Mouse (Mus musculus): ENCODE results near the gene Ccser1.
"Not testable (repeated sequence)": the region's sequence is repeated elsewhere in the genome, so short reads cannot be mapped to it uniquely, and the experiment has no call there.

Gene Ccser1

GRCm38 (mm10) chr6:61217717-61218116 lies 37.6 kb downstream of the Ccser1 start:
- no peak for ATAC-seq (ENCODE audit: insufficient number of reproducible peaks, low FRiP score, low TSS enrichment)

DNA sequence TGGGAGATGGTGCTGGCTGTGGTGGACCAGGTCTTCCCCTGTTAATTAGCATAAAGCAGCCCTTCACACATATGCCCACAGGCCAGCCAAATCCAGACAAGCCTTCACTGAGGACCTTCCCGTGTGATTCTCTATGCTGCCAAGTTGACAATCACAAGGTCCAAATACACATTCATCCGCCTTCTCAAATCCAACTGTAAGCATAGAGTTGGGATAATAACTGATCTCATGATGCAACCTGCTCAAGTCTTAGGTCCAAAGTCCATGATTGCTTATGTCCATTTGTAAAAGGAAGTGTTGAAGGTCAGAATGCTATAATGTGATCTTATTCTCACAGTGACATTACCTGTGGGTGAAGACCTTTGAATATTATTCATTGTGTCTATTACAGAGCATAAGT lies 43.4 kb downstream of the Ccser1 start:
- no peak for ATAC-seq (ENCODE audit: insufficient number of reproducible peaks, low FRiP score, low TSS enrichment)

DNA sequence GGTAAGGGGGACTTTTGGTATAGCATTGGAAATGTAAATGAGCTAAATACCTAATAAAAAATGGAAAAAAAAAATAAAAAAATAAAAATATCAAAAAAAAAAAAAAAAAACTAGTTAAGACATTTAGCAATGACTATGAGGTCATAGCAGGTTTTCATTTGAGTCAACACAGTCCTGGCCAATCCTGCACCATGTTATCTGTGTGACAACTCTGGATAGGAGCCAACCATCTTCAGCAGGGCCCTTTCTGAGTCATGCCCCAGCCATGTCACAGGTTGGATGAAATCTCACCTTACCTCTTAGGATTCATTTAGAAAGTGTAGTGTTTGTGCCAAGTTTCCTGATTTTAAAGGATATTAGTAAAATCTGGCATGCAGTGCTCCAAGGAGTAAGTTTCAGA lies 45.2 kb downstream of the Ccser1 start:
- ATAC-seq (ENCODE audit: insufficient number of reproducible peaks, low FRiP score, low TSS enrichment): no peak

- no peak for ATAC-seq (ENCODE audit: insufficient number of reproducible peaks, low FRiP score, low TSS enrichment)
These were observed 50.1 kb downstream of the Ccser1 start for GRCm38 (mm10) chr6:61230058-61230718.

DNA sequence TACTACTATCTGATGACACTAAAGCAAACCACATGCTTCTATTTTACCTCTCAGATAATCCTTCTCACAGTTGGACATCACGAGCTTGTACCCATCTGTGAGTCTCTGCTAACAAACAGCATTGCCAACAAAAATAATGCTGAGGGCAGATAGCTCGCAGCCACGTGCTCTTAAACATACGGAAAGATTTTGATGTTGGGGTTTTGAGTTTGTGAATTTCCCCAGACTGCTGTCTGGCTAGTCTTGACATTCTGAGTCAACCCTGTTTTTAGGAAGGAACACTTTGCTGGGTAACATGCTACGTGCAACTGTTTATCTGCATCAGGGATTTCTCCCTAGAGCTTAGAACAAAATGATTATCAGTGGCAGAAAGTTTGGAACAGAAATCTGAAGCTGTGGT lies 52.9 kb downstream of the Ccser1 start:
- ATAC-seq (ENCODE audit: insufficient number of reproducible peaks, low FRiP score, low TSS enrichment): no peak

DNA sequence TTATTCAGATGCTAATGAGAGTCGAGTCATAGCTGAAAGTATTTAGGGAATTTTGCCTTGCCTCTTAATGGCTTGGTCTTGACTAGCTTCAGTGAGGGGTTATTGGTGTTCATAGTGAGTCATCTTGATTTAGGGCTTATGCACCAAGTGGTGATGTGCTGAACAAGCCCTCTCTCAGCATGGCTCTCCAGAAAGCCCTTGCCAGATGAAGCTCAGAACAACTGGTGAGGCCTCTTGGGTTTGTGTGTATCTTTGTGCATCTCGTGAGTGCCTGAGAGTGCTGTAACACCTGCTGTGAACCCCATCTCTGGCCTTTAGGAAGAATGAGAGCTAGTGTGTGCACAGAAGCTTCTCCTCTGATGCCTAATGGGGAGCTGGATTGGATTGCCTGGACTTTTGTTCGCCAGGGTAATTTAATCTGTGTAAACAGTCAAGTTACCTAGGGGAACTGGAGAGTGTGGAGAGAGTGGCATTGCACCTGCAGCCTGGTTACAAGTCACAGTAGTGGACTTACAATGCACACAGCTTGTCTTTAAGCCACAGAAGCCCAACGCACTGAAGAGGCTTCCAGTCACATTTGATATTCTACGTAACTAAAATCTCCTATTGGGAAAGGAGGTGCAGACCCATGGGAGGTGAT lies 53.5 kb downstream of the Ccser1 start:
- no peak for ATAC-seq (ENCODE audit: insufficient number of reproducible peaks, low FRiP score, low TSS enrichment)

- no peak for ATAC-seq (ENCODE audit: insufficient number of reproducible peaks, low FRiP score, low TSS enrichment)
These were observed 60.5 kb downstream of the Ccser1 start for GRCm38 (mm10) chr6:61240618-61241017.

DNA sequence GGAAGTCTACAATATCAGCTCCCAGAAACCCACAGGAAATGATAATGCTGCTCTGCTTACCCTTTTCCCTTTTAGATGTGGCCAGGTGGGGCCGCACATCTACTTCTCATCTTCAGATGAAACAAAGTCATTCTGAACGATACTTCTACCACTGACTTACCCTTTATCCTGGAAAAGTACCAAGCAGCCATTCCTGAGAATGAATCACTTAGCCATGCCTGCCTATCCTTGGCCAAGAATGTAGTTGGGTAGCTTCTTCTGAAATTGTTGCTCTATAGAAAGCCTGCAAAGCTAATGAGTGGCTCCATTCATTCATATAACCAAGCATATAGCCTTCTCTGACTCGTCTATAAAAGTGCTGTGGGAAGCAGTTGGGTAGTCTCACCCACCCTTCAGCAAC lies 62.4 kb downstream of the Ccser1 start:
- ATAC-seq (ENCODE audit: insufficient number of reproducible peaks, low FRiP score, low TSS enrichment): no peak

- no peak for ATAC-seq (ENCODE audit: insufficient number of reproducible peaks, low FRiP score, low TSS enrichment)
These were observed 66.4 kb downstream of the Ccser1 start for GRCm38 (mm10) chr6:61246523-61246922.

DNA sequence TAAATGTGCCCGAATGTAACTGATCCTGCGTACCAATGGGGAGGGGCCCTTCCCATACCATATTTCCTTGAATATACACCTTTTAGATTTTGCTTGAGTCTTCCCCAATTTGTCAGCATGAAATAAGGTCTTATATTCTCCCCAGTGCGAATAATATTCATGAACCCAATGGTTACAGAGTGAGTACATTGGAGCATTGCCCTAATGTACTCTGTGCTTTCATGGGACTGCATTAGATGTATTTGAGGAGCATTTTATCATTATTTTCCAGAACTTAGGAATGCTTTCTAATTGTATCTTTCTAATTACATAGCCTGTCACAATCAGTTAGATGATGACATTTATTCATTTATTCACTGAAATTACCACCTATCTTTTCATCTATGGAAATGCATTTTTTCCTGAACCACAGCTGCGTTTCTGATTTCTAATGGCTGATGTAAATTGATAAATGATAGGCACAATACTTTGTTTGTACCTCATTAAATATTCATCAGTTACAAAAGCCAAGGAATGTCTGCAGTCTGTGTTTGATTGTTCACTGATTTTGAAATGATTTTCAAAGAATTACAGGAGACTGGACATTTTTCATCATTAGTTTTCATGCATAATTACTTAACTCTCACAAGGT lies 67.8 kb downstream of the Ccser1 start:
- no peak for ATAC-seq (ENCODE audit: insufficient number of reproducible peaks, low FRiP score, low TSS enrichment)

- no peak; the same call in 1 of the 2 replicates for ATAC-seq (ENCODE audit: insufficient number of reproducible peaks, low FRiP score, low TSS enrichment)
These were observed 68.6 kb downstream of the Ccser1 start for GRCm38 (mm10) chr6:61248700-61249099.

DNA sequence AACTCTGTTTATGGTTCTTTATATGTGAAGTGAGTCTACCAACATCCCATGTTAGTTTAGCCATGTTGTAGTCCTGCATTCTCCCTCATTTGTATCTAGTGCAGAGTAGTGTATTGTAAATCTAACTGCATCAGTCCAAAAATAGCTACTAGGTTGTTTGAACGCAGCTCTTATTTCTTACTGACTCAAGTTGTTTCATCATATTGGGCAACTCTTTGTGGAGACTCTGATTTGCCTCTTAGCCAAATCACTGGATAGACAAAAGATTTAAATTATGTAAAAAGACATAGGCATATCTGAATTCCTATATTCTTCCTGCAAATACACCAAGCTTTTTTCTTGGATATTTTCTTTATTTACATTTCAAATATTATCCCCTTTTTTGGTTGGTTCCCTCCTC lies 71.1 kb downstream of the Ccser1 start:
- ATAC-seq (ENCODE audit: insufficient number of reproducible peaks, low FRiP score, low TSS enrichment): no peak

- no peak; the same call in 1 of the 2 replicates for ATAC-seq (ENCODE audit: insufficient number of reproducible peaks, low FRiP score, low TSS enrichment)
These were observed 72.8 kb downstream of the Ccser1 start for GRCm38 (mm10) chr6:61252912-61253311.

GRCm38 (mm10) chr6:61255874-61256273 lies 75.8 kb downstream of the Ccser1 start:
- ATAC-seq (ENCODE audit: insufficient number of reproducible peaks, low FRiP score, low TSS enrichment): not testable (repeated sequence)

DNA sequence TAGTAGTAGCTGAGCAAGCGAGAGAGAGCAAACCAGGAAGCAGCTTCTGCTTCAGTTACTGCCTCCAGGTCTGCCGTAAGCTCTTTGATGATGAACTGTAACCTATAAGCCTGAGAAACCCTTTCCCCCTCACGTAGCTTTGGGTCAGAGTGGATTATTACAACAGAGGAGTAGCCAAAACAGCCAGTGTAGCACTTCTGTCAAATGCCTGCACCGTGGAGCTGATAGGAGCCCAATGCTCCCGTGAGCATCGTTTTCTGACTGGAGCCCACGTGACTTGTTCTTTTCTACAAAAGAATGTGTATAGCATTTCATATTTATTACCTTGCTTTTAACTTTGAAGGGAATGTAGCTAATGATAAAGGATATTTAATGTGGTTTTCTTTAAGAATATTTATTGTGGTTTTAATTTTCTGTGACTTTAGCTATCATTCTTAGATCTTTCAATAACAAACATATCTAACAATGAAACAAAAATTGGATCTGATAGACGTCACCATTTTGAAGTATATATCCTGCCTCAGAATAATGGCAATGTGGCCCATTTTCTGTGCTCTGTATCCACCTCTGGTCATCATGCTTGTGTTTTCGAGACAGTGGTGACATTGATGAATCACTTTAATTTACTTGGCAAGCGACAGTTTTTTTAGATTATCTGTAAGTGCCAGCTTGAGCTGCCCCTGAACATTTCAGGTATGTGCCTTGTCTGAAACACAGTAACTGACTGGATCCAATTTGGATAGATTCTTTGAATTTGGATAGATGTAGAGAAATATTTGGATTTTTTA lies 78.9 kb downstream of the Ccser1 start:
- ATAC-seq (ENCODE audit: insufficient number of reproducible peaks, low FRiP score, low TSS enrichment): no peak

GRCm38 (mm10) chr6:61261381-61261780 lies 81.3 kb downstream of the Ccser1 start:
- no peak for ATAC-seq (ENCODE audit: insufficient number of reproducible peaks, low FRiP score, low TSS enrichment)

- ATAC-seq (ENCODE audit: insufficient number of reproducible peaks, low FRiP score, low TSS enrichment): no peak
These were observed 82.3 kb downstream of the Ccser1 start for GRCm38 (mm10) chr6:61262448-61262847.

DNA sequence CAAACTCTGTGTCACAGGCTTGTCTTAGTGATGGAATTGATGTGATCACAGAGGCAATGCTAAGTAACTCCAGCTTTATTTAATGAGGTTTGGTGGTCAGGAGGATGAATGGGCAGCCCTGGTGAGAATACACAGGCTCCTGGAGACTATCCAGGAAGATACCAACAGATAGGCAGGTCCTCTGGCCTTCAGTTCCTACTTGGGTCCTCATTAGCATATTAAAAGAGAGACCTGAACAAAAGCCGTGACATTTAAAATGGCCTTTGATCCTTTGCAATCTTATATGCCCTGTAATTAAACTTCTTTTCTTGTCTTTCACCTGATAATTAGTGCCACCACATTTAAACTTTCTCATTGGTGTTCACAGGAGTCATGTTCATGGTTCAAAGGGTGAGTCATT lies 83.2 kb downstream of the Ccser1 start:
- no peak for ATAC-seq (ENCODE audit: insufficient number of reproducible peaks, low FRiP score, low TSS enrichment)

GRCm38 (mm10) chr6:61271033-61271432 lies 90.9 kb downstream of the Ccser1 start:
- ATAC-seq (ENCODE audit: insufficient number of reproducible peaks, low FRiP score, low TSS enrichment): no peak

DNA sequence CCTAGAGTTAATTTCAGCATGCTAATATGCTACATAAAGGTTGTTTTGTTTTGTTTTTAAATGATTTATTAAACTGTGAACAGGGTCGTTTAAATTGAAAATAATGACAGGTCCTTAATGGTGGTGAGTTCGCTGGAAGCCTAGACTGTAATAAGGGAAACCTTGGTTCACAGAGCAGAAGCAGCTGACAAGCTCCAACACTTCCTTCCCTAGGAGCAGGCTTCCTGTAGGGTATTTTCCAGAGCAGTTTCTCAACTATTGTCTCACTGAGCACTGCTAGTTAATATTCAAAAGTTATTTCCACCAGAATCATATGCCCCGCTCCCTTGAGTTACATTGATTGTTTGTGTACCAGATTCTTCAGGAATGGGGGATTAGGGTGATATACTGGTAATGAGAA lies 93.3 kb downstream of the Ccser1 start:
- no peak for ATAC-seq (ENCODE audit: insufficient number of reproducible peaks, low FRiP score, low TSS enrichment)

DNA sequence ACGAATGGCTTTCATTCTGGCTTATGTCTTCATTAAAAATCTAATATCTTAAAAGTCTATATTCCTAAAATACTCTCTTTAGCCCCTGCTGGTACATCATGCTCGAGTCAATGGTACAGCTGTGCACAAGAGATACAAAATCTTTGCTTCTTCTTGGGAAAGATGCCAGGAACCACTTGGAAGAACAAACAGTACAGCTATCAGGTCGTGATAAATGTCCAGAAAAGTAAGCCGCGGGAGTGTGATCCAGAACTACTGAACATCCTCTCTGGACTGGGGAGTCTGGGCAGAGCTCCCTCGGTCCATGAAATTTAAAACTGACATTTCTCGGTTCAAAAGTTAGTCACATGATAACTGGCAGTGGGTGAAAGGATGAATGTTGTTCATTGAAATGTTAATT lies 99.4 kb downstream of the Ccser1 start:
- no peak for ATAC-seq (ENCODE audit: insufficient number of reproducible peaks, low FRiP score, low TSS enrichment)
